10 mouse cellular contexts compared by ENCODE assay signal in the genomic region with DNA sequence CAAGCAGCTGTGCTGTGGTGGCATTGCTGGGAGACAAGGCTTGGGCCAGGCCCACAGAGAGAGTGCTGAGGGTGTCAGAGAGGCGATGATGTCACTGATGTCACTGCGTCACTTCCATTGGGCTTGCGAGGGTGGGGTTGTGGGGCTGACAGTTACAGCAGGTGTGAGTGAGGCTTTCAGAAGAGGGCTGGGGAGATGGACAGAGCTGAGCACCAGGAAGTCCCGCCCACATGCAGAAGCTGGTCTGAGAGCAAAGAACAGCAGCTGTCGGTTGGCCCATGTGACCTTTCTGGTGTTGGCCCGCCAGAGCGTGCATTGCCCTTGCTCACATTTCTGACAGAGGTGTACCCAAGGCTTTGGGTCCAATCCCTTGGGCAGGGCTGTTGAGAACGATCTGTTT. TPM values are rescaled to one million over a fixed set of nuclear protein-coding genes. Genes with fewer than 3 reads are reported as not detected.
DNase-seq lines count a peak whose midpoint lies in the region; ATAC-seq lines count a peak whose summit lies in the region.
"Had no signal": no experiment of that assay in that cellular context is flagged by ENCODE, and none has a peak within 500 bp of the region (broad histone marks: within the 10 kb centered on the region; RNA-seq: fewer than 3 reads in every experiment).

No protein-coding gene starts in this region.

- peak; percentile 19 for DNase-seq in midbrain, embryonic 10.5 days (ENCODE audit: low spot score)
- DNase-seq in thymus, postnatal 36 days = peak; percentile 49 to 75
- no peak for DNase-seq in urinary bladder, postnatal 25 days (ENCODE audit: low spot score)

- peak overlapping the region; percentile 58 for H3K4me3 ChIP-seq in erythroblast, embryonic 14.5 days (replicated peaks)
- H3K4me3 ChIP-seq in midbrain, embryonic 10.5 days = no peak overlapping the region
- no peak overlapping the region for H3K4me3 ChIP-seq in midbrain, embryonic 15.5 days
- peak overlapping the region; percentile 38 for H3K4me3 ChIP-seq in liver, embryonic 15.5 days (replicated peaks)
- H3K4me3 ChIP-seq: midbrain, embryonic 13.5 days had no signal

- no peak overlapping the region for H3K4me2 ChIP-seq in midbrain, embryonic 15.5 days
- peak overlapping the region; percentile 79 for H3K4me2 ChIP-seq in liver, embryonic 15.5 days
- H3K4me2 ChIP-seq: midbrain, embryonic 13.5 days had no signal

- peak overlapping the region; percentile 63 for H3K27ac ChIP-seq in midbrain, embryonic 10.5 days (replicated peaks)
- H3K27ac ChIP-seq in midbrain, embryonic 15.5 days = no peak overlapping the region
- H3K27ac ChIP-seq in liver, embryonic 15.5 days (replicated peaks) = peak overlapping the region; percentile 87
- H3K27ac ChIP-seq: hindbrain, postnatal 0 days; midbrain, embryonic 13.5 days had no signal

- no peaks in the 10 kb centered on the region for H3K27me3 ChIP-seq in erythroblast, embryonic 14.5 days (ENCODE audit: control insufficient read depth)
- peaks cover 69% of the 10 kb centered on the region for H3K27me3 ChIP-seq in midbrain, embryonic 10.5 days (ENCODE audit: low read depth, poor library complexity, severe bottlenecking)
- H3K27me3 ChIP-seq in midbrain, embryonic 15.5 days (replicated peaks) = no peaks in the 10 kb centered on the region
- H3K27me3 ChIP-seq in liver, embryonic 15.5 days = no peaks in the 10 kb centered on the region

- no peak for ATAC-seq in erythroblast, adult 5-6 weeks (replicated peaks; ENCODE audit: low FRiP score, poor library complexity, severe bottlenecking)
- no peak for ATAC-seq in midbrain, embryonic 15.5 days (replicated peaks)
- no peak for ATAC-seq in liver, embryonic 15.5 days (ENCODE audit: insufficient read depth)
- ATAC-seq in erythroid progenitor cell, adult 5-6 weeks (replicated peaks; ENCODE audit: low FRiP score, poor library complexity, severe bottlenecking) = no peak
- ATAC-seq: hindbrain, postnatal 0 days; midbrain, embryonic 13.5 days had no signal

- 78% methylated on average over 8 of the region's 8 CpGs for WGBS in midbrain, embryonic 10.5 days
- 74% methylated on average over 8 of the region's 8 CpGs for WGBS in midbrain, embryonic 15.5 days
- 48% methylated on average over 8 of the region's 8 CpGs for WGBS in liver, embryonic 15.5 days (ENCODE audit: insufficient replicate concordance)

- peaks cover 81% of the 10 kb centered on the region for H3K4me1 ChIP-seq in erythroblast, embryonic 14.5 days (ENCODE audit: control insufficient read depth)
- H3K4me1 ChIP-seq in midbrain, embryonic 10.5 days = peaks cover 22% of the 10 kb centered on the region
- peaks cover 11% of the 10 kb centered on the region for H3K4me1 ChIP-seq in midbrain, embryonic 15.5 days
- peaks cover 59% of the 10 kb centered on the region for H3K4me1 ChIP-seq in liver, embryonic 15.5 days (replicated peaks)

- H3K36me3 ChIP-seq in erythroblast, embryonic 14.5 days (ENCODE audit: control insufficient read depth) = peaks cover 98% of the 10 kb centered on the region
- peaks cover 65% of the 10 kb centered on the region for H3K36me3 ChIP-seq in midbrain, embryonic 10.5 days
- H3K36me3 ChIP-seq in midbrain, embryonic 15.5 days (replicated peaks) = no peaks in the 10 kb centered on the region; the same call in 1 of the 2 replicates
- H3K36me3 ChIP-seq in liver, embryonic 15.5 days (replicated peaks) = peaks cover 32% of the 10 kb centered on the region

- H3K9me3 ChIP-seq in erythroblast, embryonic 14.5 days (ENCODE audit: control insufficient read depth, low read length) = no peaks in the 10 kb centered on the region
- H3K9me3 ChIP-seq in midbrain, embryonic 10.5 days (replicated peaks) = no peaks in the 10 kb centered on the region
- no peaks in the 10 kb centered on the region for H3K9me3 ChIP-seq in midbrain, embryonic 15.5 days
- no peaks in the 10 kb centered on the region for H3K9me3 ChIP-seq in liver, embryonic 15.5 days (replicated peaks)
- H3K9me3 ChIP-seq: midbrain, embryonic 13.5 days had no signal

- no peak overlapping the region for H3K9ac ChIP-seq in midbrain, embryonic 15.5 days
- peak overlapping the region; percentile 49; the same call in 1 of the 2 replicates for H3K9ac ChIP-seq in liver, embryonic 15.5 days
- H3K9ac ChIP-seq: midbrain, embryonic 13.5 days had no signal

RNA-seq across cellular contexts. Expression of a gene that starts 23.0 kb away (rescaled TPM):
- polyA plus RNA-seq in erythroblast, embryonic 14.5 days (2012) = 2.3 and 3.2 TPM in 2 replicates
- 2.1 and 4.0 TPM in 2 replicates for total RNA-seq in erythroblast, adult 5-6 weeks (2015; ENCODE audit: low replicate concordance)
- 3.3 and 4.6 TPM in 2 replicates for total RNA-seq in erythroblast, adult 5-6 weeks (2017; ENCODE audit: low replicate concordance)
- 32.0 and 34.2 TPM in 2 replicates for polyA plus RNA-seq in midbrain, embryonic 10.5 days (2016; fragmentation: Nextera tagmentation; extraction: Ambion mirVana)
- polyA plus RNA-seq in midbrain, embryonic 15.5 days (2015; fragmentation: Nextera tagmentation; extraction: Ambion mirVana) = 18.8 and 22.2 TPM in 2 replicates
- 9.2 and 10.9 TPM in 2 replicates for polyA plus RNA-seq in liver, embryonic 15.5 days (2015; fragmentation: Nextera tagmentation; extraction: Ambion mirVana)
- total RNA-seq in erythroid progenitor cell, adult 5-6 weeks (2015; ENCODE audit: low replicate concordance) = 2.9 TPM in 1 of 2 replicates, not detected in the other
- total RNA-seq in erythroid progenitor cell, adult 5-6 weeks (2017; ENCODE audit: low replicate concordance) = 3.9 and 4.5 TPM in 2 replicates

Comparison
In these comparisons a context has a peak if more than half of its experiments do, and no peak if none do; other contexts are left out.
1. H3K4me3 ChIP-seq: peak in erythroblast, embryonic 14.5 days (single experiment) and liver, embryonic 15.5 days (single experiment); none in midbrain, embryonic 10.5 days (single experiment) and midbrain, embryonic 15.5 days (single experiment).